Mouse (Mus musculus): ENCODE results near the gene Polr3gl. TPM values are rescaled to one million over a fixed set of nuclear protein-coding genes. Genes with fewer than 3 reads are reported as not detected.

Polr3gl gene
- total RNA-seq, 2 experiments from 2014 or later: 27.5 to 28.6 TPM

DNA sequence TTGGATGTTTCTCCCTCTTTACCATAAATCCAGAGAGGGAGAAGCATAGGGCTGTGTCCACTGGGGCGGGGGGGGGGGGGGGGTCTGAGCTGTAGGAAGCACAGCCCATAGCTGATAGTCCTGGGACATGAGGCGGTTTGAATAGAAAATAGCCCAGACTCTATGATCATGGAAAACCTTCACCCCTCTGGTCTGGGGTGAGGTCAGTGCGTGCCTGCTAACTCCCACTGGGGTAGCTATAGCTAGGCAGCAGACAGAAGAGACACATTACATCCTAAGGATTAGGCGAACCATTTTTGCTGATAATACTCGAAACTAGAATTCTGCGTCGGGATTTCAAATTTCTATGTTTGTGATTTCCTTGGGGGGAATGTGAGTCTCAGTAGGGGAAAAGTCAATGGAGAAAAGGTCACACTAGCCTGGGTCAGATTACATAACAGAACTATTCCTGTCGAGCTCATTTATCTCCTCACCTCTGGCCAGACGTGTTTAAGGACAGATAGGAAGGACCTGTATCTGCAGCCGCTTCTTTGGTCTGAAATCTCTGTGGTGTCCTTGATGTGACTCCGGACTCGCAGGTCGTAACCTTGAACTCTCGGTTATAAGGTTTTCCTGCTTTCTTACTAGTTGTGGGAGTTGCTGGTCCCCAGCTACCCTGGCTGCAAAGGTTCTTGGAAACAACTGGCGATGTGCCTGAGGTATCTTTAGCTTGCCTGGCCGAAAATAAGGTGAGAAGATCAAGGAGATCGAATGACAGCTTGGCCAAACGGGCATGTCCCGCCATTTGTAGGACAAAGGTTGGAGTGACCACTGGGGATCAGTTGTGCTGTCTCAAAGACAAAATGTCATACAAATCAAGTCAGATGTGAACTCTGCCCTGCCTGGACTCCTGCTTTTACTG lies 20.1 kb downstream of the Polr3gl start:
- DNase-seq (ENCODE audit: low spot score in 2 of 2): no peak

DNA sequence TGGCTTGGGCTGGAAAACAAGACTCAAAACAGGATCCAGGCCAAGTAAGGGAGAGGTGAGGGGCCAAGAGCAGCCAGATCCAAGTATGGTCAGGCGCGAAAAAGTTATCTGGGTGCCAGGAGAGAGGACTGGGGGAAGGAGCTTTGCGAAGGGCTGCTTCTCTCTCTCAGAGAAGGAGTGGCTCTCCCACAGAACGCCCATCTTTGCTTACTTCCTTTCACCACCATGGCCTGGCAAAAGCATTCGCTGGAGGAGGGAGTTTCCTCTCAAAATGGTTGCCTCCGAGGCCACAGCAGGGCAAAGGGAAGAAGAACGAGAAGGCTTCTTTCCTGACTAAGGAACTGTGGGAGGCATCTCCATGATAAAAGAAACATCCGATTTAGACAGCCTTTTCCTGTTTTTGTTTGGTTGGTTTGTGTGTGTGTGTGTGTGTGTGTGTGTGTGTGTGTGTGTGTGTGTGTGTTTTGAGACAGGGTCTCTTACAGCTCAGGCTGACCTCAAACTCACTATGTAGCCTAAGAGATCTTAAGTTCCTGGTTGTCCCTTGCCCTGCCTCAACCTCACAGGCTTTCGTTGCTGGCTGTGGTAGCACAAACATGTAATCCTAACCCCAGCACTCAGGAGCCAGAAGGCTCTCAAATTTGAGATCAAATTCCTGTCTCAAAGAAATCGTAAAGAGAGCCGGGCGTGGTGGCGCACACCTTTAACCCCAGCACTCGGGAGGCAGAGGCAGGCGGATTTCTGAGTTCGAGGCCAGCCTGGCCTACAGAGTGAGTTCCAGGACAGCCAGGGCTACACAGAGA lies 21.9 kb downstream of the Polr3gl start:
- no peak for DNase-seq (ENCODE audit: low spot score in 2 of 2)

DNA sequence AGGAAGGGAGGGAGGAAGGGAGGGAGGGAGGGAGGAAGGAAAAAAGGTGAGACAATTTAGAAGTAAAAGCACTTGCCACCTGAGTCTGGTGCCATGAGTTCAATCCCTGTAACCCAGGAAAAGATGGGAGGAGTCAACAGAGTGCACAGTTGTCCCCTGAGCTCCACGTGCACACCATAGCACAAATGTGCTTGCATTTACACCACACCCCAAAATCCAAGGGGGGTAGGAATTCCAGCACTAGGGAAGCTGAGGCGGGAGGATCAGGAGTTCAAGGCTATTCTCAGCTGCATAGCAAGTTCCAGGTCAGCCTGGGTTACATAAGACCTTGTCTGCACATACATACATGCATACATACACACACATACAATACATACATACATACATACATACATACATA lies 22.6 kb downstream of the Polr3gl start:
- DNase-seq (ENCODE audit: low spot score in 2 of 2): no peak

DNA sequence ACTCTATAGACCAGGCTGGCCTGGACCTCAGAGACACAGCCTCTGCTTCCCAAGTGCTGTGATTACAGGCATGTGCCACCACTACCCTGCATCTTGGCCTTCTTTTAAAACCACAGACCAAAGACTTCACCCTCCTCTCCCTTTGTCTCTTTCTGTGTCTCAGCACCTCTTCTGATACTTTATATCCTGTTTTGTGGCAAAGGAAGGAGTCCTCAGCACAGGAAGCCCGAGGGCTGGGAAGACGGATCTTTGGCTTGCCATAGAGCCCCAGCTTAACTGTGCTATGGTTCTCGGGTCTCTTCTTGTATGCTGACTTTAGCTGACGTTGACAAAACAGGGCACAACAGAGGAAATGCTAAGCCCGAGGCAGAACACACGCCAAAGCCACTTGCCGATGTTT lies 23.3 kb downstream of the Polr3gl start:
- no peak for DNase-seq (ENCODE audit: low spot score in 2 of 2)

DNA sequence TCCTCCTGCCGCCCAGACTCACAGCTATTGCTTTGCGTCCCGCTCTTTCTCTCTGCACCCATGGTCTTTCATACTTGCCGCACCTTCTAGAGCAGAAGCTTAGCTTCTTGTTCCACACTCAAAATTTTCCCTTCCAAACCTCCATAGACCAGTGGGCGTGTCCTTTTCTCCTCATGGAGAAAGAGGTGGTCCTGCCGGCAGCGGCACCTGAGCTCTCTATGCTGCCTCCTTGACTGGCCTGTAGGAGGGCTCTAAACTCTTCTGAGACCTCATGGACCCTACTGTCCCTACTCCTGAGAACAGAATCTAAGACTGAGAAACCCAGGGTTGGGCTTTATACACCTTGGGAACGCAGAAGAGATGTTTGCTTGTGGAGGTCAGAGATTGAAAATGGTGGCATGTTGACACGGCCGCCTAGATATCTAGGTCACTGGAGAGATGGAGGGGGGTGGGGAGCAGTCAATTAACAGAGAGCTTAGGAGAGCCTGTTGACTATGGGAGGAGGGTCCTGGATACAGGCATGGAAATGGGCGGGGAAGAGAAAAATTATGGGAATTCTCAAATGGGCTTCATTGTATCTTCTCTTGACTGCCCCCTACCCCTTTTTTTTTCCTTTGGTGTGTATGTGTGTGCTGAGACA lies 23.9 kb downstream of the Polr3gl start:
- no peak for DNase-seq (ENCODE audit: low spot score in 2 of 2)

DNA sequence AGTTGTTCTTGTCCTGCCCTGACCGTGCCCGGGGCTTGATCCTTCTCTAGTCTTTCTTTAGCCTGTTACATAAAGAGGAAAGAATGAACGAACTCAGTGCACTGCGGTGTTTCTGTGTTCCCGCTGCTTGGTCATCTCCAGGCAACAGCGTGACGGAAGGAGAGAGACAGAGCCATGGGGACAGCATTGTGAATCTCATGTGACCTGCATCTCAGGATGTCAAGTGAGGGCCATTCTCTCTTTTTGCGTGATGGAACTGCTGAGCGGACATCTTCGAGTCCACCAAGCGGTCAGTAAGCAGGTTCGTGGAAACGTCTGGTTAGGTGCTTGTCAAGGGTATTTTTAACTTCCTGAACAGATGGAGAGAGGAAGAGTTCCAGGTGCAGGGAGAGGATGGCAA lies 24.5 kb downstream of the Polr3gl start:
- no peak for DNase-seq (ENCODE audit: low spot score in 2 of 2)

DNA sequence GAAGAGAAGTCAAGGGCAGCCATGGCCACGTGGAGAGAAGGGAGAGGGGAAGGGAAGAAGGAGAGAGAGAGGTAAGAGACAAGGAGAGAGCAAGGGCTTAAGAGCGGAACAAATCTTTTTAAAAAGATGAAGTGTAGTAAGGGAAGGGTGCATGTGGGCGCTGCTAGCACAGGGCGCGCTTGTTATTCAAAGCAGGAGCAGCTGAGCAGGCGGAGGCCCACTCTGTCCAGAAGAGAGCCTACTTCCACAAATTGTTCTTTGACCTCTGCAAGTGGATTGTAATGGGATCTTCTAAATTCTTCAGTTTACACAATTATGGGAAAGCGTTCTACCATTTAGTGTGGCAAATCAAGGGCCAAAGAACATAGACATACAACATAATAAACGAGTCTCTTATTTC lies 25.4 kb downstream of the Polr3gl start:
- no peak for DNase-seq (ENCODE audit: low spot score in 2 of 2)

DNA sequence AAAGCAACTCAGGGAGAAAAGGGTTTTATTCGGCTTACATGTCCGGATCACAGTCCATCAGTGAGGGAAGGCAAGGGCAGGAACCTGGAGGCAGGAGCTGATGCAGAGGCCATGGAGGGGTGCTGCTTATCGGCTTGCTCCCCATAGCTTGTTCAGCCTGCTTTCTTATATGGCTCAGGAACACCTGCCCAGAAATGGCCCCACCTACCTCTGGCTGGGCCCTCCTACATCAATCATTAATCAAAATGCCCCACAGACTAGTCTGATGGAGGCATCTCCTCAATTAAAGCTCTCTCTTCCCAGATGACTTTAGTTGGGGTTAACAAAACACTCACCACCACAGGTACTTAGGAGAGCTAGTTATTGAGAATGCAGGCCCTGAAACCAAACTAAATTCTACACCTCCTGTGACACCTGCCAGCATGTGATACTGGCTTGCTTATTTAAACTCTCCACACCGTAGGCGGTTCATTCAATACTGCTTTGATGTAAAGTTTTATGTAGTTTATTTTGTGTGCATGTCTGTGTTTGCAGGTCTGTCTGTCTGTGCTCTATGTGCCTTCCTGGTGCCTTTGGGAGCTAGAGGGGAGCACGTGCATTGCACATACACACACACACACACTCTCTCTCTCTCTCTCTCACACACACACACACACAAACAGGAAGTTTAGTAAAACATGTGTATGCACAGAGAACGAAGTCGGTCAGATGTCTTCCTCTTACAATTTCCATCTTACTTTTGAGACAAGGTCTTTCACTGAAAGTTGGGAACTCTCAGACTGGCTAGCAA lies 27.1 kb downstream of the Polr3gl start:
- no peak for DNase-seq (ENCODE audit: low spot score in 2 of 2)

DNA sequence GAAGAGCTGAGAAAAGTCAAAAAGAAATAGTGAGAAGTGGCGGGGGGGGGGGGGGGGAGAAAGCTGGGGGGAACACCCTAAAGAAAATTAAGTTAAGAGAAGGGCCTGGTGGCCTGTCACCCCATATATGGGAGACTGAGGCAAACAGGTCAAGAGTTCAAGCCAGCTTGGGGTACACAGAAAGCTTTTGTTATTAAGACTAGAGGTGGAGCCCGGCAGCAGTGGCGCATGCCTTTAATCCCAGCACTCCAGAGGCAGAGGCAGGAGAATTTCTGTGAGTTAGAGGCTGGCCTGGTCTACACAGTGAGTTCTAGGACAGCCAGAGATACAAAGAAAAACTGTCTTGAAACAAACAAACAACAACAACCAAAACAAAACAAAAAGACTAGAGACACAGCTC lies 28.9 kb downstream of the Polr3gl start:
- no peak for DNase-seq (ENCODE audit: low spot score in 2 of 2)

DNA sequence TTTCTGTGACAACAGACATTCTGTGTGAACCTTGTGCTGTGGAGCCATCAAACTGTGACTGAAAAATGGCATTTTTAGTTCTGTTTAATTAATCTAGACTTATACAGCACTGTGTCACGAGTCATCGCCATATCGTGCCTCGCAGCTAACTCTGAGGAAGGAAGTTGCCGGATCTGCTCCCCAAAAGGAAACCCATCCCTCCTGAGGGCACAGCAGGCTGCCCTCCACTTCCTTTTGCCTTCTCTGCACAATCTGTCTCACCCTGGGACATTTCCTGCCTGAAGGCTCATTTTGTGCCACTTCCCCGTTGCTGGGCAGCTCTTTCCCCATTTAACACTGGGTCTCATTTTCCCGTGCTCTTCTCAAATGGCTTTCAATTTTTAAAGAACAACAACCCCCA lies 29.3 kb downstream of the Polr3gl start:
- DNase-seq (ENCODE audit: low spot score in 2 of 2): no peak

DNA sequence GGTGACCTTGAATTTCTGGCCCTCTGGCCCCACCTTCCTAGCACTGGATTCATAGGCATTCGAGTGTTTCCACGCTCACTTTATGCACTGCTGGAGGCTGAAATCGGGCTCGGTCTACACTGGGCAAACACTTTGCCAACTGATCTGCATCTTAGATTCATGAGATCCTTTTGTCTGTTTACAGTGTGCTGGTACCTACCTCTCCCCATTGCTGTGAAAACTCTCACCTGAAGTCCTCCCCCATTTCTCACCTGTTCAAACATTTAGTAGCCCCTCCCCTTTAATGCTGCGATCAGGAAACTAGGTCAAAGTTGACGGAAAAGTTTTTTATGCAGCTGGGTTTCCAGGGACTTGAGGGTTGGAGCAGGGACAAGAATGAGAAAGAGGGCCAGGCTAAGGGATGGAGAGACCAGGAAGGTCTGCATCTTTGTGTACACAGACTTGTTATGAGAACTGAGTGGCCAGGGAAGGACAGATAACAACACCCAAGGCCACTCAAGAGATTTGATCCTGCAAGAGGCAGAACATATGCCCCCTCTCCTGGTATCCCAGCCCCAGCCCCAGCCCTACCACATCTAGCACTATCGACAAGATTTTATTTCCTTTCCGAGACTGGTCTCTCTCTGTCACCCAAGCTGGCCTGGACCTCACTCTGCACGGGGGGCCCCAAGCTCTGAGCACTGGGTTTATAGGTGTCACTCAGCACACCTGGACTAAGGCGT lies 29.9 kb downstream of the Polr3gl start:
- no peak for DNase-seq (ENCODE audit: low spot score in 2 of 2)

DNA sequence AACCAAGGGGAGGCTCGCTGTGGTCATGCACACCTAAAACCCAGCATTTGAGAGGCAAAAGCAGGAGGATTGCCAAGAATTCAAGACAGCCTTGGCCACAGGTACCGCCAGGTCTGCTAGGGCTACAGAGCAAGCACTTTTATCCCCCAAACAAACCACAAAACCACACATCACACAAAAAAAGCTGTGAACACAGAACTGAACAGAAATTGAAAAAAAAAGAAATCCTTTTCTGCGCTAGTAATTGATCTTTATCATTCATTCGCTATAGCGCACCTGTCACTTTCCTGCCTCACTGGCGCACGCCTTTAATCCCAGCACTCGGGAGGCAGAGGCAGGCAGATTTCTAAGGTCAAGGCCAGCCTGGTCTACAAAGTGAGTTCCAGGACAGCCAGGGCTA lies 30.7 kb downstream of the Polr3gl start:
- no peak for DNase-seq (ENCODE audit: low spot score in 2 of 2)

DNA sequence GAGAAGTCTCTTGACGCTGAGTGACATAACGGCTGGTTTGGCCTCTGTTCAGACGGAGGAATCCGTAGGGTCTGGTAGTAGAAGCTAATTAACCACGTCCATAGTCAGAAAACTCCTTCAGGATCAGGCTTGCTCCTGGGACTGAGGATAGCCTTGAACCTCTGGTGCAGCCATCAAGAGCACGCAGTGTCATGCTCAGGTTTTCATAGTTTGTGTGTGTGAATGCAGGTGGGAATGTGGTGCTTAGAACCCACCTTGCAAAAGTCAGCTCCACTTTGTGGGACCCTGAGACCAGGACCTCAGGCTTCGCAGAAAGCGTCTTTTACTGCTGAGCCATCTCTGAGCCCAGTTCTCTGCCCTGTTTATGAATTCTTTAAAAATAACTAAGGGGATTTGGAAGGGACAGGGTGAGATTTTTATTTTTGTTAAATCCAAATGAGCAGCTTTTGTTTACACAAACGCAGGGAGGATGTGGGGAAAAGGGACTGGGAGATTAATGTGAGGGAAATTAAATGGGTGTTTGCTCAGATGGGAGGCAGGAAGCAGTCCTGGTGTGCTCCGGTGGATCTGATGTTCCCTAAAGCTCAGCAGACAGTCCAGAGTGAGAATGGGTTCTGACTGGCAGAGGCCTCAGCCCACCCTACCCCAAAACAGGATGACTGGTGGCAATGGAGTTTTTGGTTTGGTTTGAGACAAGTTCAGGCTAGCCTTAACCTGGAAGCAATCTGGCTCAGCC lies 31.9 kb downstream of the Polr3gl start:
- DNase-seq (ENCODE audit: low spot score in 2 of 2): no peak

DNA sequence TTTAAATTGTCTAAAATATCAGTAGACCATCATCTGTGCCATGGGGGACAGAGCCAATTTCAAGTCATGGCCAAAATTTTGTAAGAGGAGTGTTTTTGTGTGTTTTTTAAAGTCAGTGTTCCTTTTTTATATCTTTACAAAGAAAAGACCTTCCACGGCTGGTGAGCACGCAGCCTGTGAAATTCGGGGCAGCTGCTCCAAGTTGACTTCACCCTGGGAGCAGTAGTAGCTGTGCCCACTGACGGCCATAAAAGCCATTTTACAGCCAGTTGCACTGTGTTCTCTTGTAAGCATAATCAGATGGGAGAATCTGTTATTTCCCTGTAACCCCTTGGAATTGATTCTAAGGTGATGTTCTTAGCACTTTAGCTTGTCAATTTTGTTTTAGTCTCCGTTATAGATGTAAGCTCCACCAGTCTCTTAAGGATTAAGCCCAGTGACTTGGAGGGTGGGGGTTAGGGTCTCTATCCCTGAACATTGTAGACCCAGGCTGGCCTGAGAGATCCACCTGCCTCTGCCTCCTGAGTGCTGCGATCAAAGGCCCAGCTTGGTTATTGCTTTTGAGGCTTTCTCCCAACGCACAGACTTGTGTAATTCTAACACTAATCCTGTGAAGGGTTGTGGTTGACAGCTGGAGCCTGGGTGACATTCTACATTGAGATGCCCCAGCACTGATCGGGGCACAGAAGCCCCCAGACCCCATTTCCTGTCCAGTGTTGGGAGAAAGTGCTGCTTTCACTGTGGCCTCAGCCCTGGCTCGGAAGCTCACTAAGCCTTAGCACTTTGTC lies 32.9 kb downstream of the Polr3gl start:
- no peak for DNase-seq (ENCODE audit: low spot score in 2 of 2)

DNA sequence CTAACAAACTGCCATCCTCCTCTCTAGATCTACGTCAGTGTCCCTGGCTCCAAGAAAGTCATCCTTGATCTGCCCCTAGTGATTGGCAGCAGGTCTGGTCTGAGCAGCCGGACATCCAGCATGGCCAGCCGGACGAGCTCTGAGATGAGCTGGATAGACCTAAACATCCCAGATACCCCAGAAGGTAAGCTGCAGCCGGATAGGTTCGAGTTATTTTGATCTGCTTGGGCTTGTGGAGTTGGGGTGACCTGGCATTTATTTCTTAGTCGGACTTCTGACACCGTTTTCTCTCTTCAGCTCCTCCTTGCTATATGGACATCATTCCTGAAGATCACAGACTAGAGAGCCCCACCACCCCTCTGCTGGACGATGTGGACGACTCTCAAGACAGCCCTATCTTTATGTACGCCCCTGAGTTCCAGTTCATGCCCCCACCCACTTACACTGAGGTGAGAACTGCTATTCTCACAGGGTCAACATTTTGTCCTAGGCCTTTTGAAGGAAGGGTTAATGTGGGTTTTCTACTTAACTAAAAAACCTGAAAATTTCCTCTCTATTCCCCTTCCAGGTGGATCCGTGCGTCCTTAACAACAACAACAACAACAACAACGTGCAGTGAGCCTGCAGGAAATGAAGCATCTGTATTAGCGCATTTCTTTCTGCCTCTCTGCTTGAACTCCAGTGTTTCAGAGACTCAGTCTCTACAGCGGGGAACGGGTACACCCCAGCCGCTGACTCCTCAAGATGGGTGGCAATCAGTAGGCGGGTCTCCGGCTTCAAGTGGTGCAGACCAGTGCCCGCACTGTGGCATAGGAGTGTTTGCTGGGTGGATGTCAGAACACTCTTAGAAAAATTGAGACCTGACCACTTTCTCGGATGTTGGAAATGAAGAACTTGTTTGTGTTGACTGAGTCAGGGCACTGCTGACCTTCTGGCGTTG lies 33.8 kb downstream of the Polr3gl start:
- DNase-seq (ENCODE audit: low spot score in 2 of 2): no peak

DNA sequence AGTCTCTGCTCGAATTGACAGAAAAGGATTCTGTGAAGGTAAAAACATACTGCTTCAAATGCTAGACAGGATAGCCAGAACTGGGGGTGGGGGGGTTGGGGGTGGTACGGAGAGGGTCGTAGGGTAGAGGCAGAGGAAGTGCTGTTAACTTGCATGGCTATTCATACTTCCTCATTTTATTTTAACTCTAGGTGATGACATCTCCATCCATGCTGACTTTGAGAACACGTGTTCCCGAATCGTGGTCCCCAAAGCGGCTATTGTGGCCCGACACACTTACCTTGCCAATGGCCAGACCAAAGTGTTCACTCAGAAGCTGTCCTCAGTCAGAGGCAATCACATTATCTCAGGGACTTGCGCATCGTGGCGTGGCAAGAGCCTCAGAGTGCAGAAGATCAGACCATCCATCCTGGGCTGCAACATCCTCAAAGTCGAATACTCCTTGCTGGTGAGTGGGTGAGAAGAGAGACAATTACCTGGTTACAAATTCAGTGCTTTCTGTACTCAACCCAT lies 34.5 kb downstream of the Polr3gl start:
- DNase-seq (ENCODE audit: low spot score in 2 of 2): no peak

DNA sequence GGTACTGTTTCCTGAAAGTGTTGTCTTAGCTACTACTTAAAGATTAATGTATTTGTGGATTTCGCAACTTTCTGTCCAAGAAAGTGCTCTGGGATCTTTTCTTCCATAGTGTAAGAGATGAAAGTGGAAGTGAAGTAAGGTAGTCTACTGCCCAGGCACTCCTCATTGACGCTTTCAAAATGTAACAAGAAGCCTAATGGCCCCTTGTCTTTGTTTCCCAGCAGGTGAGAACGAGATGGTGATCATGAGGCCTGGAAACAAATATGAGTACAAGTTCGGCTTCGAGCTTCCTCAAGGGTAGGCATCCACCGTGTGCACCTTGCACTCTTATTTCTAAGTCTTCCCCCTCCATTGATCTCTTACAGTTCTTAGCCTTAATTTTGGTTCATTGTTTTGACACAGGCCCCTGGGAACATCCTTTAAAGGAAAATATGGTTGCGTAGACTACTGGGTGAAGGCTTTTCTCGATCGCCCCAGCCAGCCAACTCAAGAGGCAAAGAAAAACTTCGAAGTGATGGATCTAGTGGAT lies 35.2 kb downstream of the Polr3gl start:
- DNase-seq (ENCODE audit: low spot score in 2 of 2): no peak
